ENCODE assay signal across 22 mouse cellular contexts in the genomic region with DNA sequence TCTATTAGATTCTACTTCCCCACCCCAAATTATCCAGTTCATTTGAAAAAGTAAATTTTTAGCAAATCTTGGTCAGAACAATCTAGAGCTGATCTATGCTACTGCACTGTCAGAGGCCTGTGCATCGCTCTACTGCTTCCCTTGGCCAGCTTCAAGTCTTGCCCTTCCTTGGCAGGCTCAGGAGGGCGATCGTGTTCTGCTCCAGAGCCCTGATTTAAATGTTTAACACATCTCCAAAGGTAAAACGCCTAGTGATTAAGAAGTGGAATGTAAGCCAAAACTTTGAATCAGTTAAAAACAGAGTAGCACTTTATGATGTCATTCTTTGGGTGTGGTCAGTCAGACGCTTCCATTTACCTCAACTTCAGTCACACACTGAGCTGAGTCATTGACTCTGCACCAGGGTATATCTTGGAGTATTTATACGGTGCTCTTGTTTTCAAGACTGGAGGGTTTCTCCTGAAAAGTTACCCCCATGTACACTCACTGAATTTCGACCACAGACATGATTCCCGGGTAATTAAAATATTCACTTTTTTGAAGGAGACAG.
DNase-seq lines count a peak whose midpoint lies in the region; ATAC-seq and TF ChIP-seq lines count a peak whose summit lies in the region.
"Had no signal": no experiment of that assay in that cellular context is flagged by ENCODE, and none has a peak within 500 bp of the region (broad histone marks: within the 10 kb centered on the region; RNA-seq: fewer than 3 reads in every experiment).

No protein-coding gene starts in this region.

- H3K4me2 ChIP-seq in myocyte (ENCODE audit: low read depth): peak overlapping the region; percentile 27
- no peak overlapping the region for H3K4me2 ChIP-seq in hindbrain, embryonic 16.5 days (ENCODE audit: low read length)
- no peak overlapping the region for H3K4me2 ChIP-seq in heart, embryonic 11.5 days
- H3K4me2 ChIP-seq: forebrain, embryonic 12.5 days; heart, embryonic 12.5 days; hindbrain, embryonic 15.5 days had no signal

- ATAC-seq in hindbrain, embryonic 16.5 days: no peak
- ATAC-seq in heart, embryonic 11.5 days (replicated peaks; ENCODE audit: insufficient number of reproducible peaks, low FRiP score, low TSS enrichment): no peak
- ATAC-seq: forebrain, embryonic 16.5 days had no signal

- H3K27me3 ChIP-seq in myocyte (ENCODE audit: control insufficient read depth, insufficient read depth, insufficient read length): no peaks in the 10 kb centered on the region
- no peaks in the 10 kb centered on the region for H3K27me3 ChIP-seq in hindbrain, embryonic 16.5 days (replicated peaks; ENCODE audit: control insufficient read depth, insufficient read depth, low read length)
- no peaks in the 10 kb centered on the region for H3K27me3 ChIP-seq in heart, embryonic 11.5 days (ENCODE audit: control insufficient read depth, insufficient read depth, low read length)
- H3K27me3 ChIP-seq: CH12.LX; forebrain, embryonic 12.5 days; heart, embryonic 12.5 days; hindbrain, embryonic 15.5 days had no signal

- H3K9me3 ChIP-seq in hindbrain, embryonic 16.5 days (ENCODE audit: control insufficient read depth, low read length): no peaks in the 10 kb centered on the region; the same call in 1 of the 2 replicates
- no peaks in the 10 kb centered on the region for H3K9me3 ChIP-seq in heart, embryonic 11.5 days (replicated peaks; ENCODE audit: control insufficient read depth, low read length)
- H3K9me3 ChIP-seq: forebrain, embryonic 12.5 days; heart, embryonic 12.5 days; hindbrain, embryonic 15.5 days had no signal

- H3K4me1 ChIP-seq in hindbrain, embryonic 16.5 days (ENCODE audit: control insufficient read depth, insufficient read depth, low read depth, low read length): no peaks in the 10 kb centered on the region
- no peaks in the 10 kb centered on the region for H3K4me1 ChIP-seq in heart, embryonic 11.5 days (ENCODE audit: control insufficient read depth, insufficient read depth, low read length)
- H3K4me1 ChIP-seq: forebrain, embryonic 12.5 days; heart, embryonic 12.5 days; hindbrain, embryonic 15.5 days had no signal

- no peaks in the 10 kb centered on the region for H3K36me3 ChIP-seq in myocyte (ENCODE audit: control insufficient read depth, insufficient read depth)
- no peaks in the 10 kb centered on the region for H3K36me3 ChIP-seq in hindbrain, embryonic 16.5 days (ENCODE audit: control insufficient read depth, insufficient read depth, low read length)
- H3K36me3 ChIP-seq in heart, embryonic 11.5 days (ENCODE audit: control insufficient read depth, insufficient read depth, low read length): no peaks in the 10 kb centered on the region
- H3K36me3 ChIP-seq: forebrain, embryonic 12.5 days; heart, embryonic 12.5 days; hindbrain, embryonic 15.5 days had no signal

- H3K4me3 ChIP-seq in myocyte: no peak overlapping the region
- no peak overlapping the region for H3K4me3 ChIP-seq in hindbrain, embryonic 16.5 days (ENCODE audit: low read length)
- H3K4me3 ChIP-seq in heart, embryonic 11.5 days (ENCODE audit: low read depth, low read length): no peak overlapping the region
- H3K4me3 ChIP-seq: erythroblast, embryonic 14.5 days; forebrain, embryonic 12.5 days; heart, adult 2 months; heart, embryonic 12.5 days; hindbrain, embryonic 15.5 days had no signal

- no peak overlapping the region for H3K9ac ChIP-seq in hindbrain, embryonic 16.5 days (ENCODE audit: low read depth, low read length)
- no peak overlapping the region for H3K9ac ChIP-seq in heart, embryonic 11.5 days (ENCODE audit: low read depth, low read length)
- H3K9ac ChIP-seq: forebrain, embryonic 12.5 days; heart, embryonic 12.5 days; hindbrain, embryonic 15.5 days had no signal

- no peak overlapping the region for H3K27ac ChIP-seq in hindbrain, embryonic 16.5 days (ENCODE audit: low read depth, low read length)
- H3K27ac ChIP-seq in heart, embryonic 11.5 days (ENCODE audit: low read depth, low read length): no peak overlapping the region
- H3K27ac ChIP-seq: forebrain, embryonic 12.5 days; heart, adult 2 months; hindbrain, embryonic 15.5 days had no signal

- TF ChIP-seq POLR2A in myocyte (IDR thresholded peaks at IDR 0.05; ENCODE audit: insufficient read length, low read depth): no peak

- WGBS in hindbrain, embryonic 16.5 days: 89% methylated on average over 8 of the region's 8 CpGs
- WGBS in heart, embryonic 11.5 days (ENCODE audit: insufficient replicate concordance): 73% methylated on average over 8 of the region's 8 CpGs

- intact Hi-C loops in heart, postnatal 25 days (cut with DNase I): no loop called here

- no peaks in the 10 kb centered on the region for H3K79me2 ChIP-seq in myocyte (ENCODE audit: control insufficient read depth, insufficient read depth)

- DNase-seq in heart, adult 11 months: peak; percentile 49
- DNase-seq in heart, postnatal 25 days (ENCODE audit: low spot score): no peak
- peak; percentile 14 for DNase-seq in 3134 (ENCODE audit: extremely low read depth, insufficient read length, low spot score)
- DNase-seq in NIH3T3 (ENCODE audit: low read depth): peak; percentile 66
- DNase-seq in lung, postnatal 25 days (ENCODE audit: low spot score): no peak
- DNase-seq: adrenal gland, adult 2 months; adrenal gland, postnatal 25 days; cerebellum, adult 18-20 months; cerebellum, adult 9-11 months; cerebellum, postnatal 36 days; gastrocnemius, postnatal 10 days; heart, adult 2 months; heart, postnatal 36 days had no signal

- no peak overlapping the region for H3ac ChIP-seq in myocyte (ENCODE audit: control insufficient read depth, insufficient read length)

TF ChIP-seq in myocyte, 11 proteins besides CTCF, POLR2A, EP300 and RAD21:
- no peak for TF ChIP-seq MYOG (IDR thresholded peaks at IDR 0.05; ENCODE audit: control insufficient read depth in 1 of 3, insufficient read depth in 1 of 3, insufficient read length in 2 of 3, low read depth in 2 of 3)
- TF ChIP-seq MAX (IDR thresholded peaks at IDR 0.05; ENCODE audit: low read depth): no peak
- TF ChIP-seq USF1 (IDR thresholded peaks at IDR 0.05; ENCODE audit: low read depth): no peak
- TF ChIP-seq TCF12 (IDR thresholded peaks at IDR 0.05; ENCODE audit: insufficient read depth, poor library complexity, severe bottlenecking): no peak
- no peak for TF ChIP-seq CEBPB (IDR thresholded peaks at IDR 0.05; ENCODE audit: insufficient read depth, poor library complexity, severe bottlenecking)
- TF ChIP-seq E2F4 (IDR thresholded peaks at IDR 0.05; ENCODE audit: insufficient read depth): no peak
- no peak for TF ChIP-seq MYOD1 (IDR thresholded peaks at IDR 0.05; ENCODE audit: control insufficient read depth in 1 of 3, insufficient read length in 2 of 3, low read depth in 2 of 3)
- TF ChIP-seq TCF3 (IDR thresholded peaks at IDR 0.05; ENCODE audit: insufficient read length, low read depth): no peak
TF ChIP-seq in myocyte: peak in this region for 0.

Comparison
In these comparisons a context has a peak if more than half of its experiments do, and no peak if none do; other contexts are left out.
1. DNase-seq: peak in heart, adult 11 months (single experiment), 3134 (single experiment) and NIH3T3 (single experiment); none in heart, postnatal 25 days (single experiment) and lung, postnatal 25 days (single experiment).